Mouse (Mus musculus): Measurements from ENCODE around the gene Gpsm1.

GRCm38 (mm10) chr2:26315925-26316311 lies 603 bp downstream of the Gpsm1 start:
- no peak for TF ChIP-seq CTCF (IDR thresholded peaks at IDR 0.05; ENCODE audit: borderline replicate concordance, control insufficient read depth, extremely low read depth, insufficient read depth, low read length, poor library complexity)
- no peak for TF ChIP-seq POLR2A (IDR thresholded peaks at IDR 0.05; ENCODE audit: control insufficient read depth, extremely low read depth, insufficient read depth, low read length, poor library complexity)

All from thymus, adult 2 months (tissue).